Mouse (Mus musculus): ENCODE results near the gene Kcnk3.

- TF ChIP-seq POLR2A (IDR thresholded peaks at IDR 0.05; ENCODE audit: control insufficient read depth, low read depth, low read length) (no peak), CTCF (IDR thresholded peaks at IDR 0.05; ENCODE audit: control insufficient read depth, insufficient read depth, insufficient replicate concordance, low read depth, low read length) (no peak)
Observed at GRCm38 (mm10) chr5:30624311-30624710, 36.3 kb downstream of the Kcnk3 start.
